Mouse (Mus musculus): ENCODE measurements at regions not wholly inside any gene's neighbourhood (a gene's known extent, or its start where the extent isn't known, plus 50 kb on each side); places are given as distances from the start of the nearest gene placed in this dataset.

GRCm38 (mm10) chr1:128856933-128857332 lies 264.8 kb upstream of the Cxcr4 start:
- TF ChIP-seq CTCF (IDR thresholded peaks at IDR 0.05; ENCODE audit: low read depth, low read length) (no peak), POLR2A (IDR thresholded peaks at IDR 0.05; ENCODE audit: insufficient read depth, low read length) (no peak)

All from ES-Bruce4 (cell line).